Mouse (Mus musculus) bone marrow, adult 2 months (tissue): Measurements from ENCODE around the gene Slc8b1.

Source experiments
- CTCF ChIP-seq: fragments of 200-500 bp; IDR thresholded peaks from 2 replicates; pipeline ENCODE4 v1.5.1; 2011; ENCODE audit warnings: low read length, control low read depth; ENCODE audit not compliant: control insufficient read depth, insufficient read depth
- POLR2A ChIP-seq: fragments of 200-500 bp; IDR thresholded peaks from 2 replicates; pipeline ENCODE4 v1.6.1; 2011; ENCODE audit warnings: low read depth, mild to moderate bottlenecking, control low read depth, low read length, borderline replicate concordance; ENCODE audit not compliant: control insufficient read depth

DNA sequence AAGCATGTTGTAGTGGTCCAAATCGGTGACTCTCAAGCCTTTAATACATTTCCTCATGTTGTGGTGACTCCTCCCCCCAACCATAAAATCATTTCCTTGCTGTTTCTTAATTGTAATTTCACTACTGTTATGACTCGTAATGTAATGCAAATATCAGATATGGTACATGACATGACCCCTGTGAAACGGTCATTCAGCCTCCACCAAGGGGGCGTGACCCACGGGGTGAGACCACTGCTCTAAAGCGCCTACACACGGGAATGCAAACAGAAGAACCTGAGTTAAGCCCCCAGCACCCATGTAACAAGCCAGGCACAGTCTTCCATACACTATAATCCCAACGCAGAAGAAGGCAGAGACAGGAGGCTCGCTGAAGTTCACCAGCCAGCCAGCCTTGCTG, 5.2 kb upstream of the Slc8b1 start:
- TF ChIP-seq CTCF: no peak
- no peak for TF ChIP-seq POLR2A
